In the genomic region with DNA sequence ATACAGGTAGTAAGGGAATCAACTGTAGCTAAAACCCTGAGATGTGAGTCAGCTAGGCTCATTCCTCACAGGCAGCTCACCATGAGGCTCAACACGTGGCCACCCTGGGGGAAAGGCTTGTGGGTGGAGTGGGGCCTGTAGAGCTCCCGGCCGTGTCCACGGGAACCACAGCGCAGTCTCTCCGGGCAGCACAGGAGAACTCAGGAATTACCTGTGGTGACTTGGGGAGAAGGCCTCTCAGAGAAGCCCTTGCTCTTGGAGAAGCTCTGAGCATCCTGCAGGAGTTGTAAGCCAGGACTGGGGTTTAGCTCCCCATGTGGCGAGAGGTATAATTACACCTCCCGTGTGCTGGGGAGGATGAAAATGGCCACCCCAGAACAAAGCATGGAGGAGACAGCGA, we compare ENCODE assay signal across 8 mouse cellular contexts. TPM values are rescaled to one million over a fixed set of nuclear protein-coding genes. Genes with fewer than 3 reads are reported as not detected.
A peak's percentile ranks its signal among the peaks of the same experiment; 100 is the strongest.
DNase-seq lines count a peak whose midpoint lies in the region; ATAC-seq and TF ChIP-seq lines count a peak whose summit lies in the region.

No protein-coding gene starts in this region.

- no peaks in the 10 kb centered on the region for H3K27me3 ChIP-seq in thymus, adult 2 months (ENCODE audit: control insufficient read depth, insufficient read depth, low read length)
- no peaks in the 10 kb centered on the region for H3K27me3 ChIP-seq in embryonic facial prominence, embryonic 11.5 days (ENCODE audit: control insufficient read depth, insufficient read depth, low read length)
- no peaks in the 10 kb centered on the region for H3K27me3 ChIP-seq in heart, postnatal 0 days (ENCODE audit: control insufficient read depth, insufficient read depth, low read length)
- no peaks in the 10 kb centered on the region for H3K27me3 ChIP-seq in midbrain, embryonic 13.5 days

- WGBS in thymus, adult 2 months, result 32% methylated on average over 9 of the region's 9 CpGs
- 22% methylated on average over 9 of the region's 9 CpGs for WGBS in embryonic facial prominence, embryonic 11.5 days
- 13% methylated on average over 9 of the region's 9 CpGs for WGBS in heart, postnatal 0 days
- WGBS in midbrain, embryonic 13.5 days, result 22% methylated on average over 9 of the region's 9 CpGs

- no peak for TF ChIP-seq EP300 in heart, postnatal 0 days (IDR thresholded peaks at IDR 0.05; ENCODE audit: low read depth)

- no peak overlapping the region for H3K4me2 ChIP-seq in embryonic facial prominence, embryonic 11.5 days (ENCODE audit: low read depth, low read length)
- H3K4me2 ChIP-seq in heart, postnatal 0 days (ENCODE audit: low read depth, low read length), result no peak overlapping the region
- no peak overlapping the region for H3K4me2 ChIP-seq in midbrain, embryonic 13.5 days (replicated peaks)

- H3K36me3 ChIP-seq in thymus, adult 2 months (ENCODE audit: control insufficient read depth, insufficient read depth, low read length), result no peaks in the 10 kb centered on the region
- no peaks in the 10 kb centered on the region for H3K36me3 ChIP-seq in embryonic facial prominence, embryonic 11.5 days (replicated peaks; ENCODE audit: control insufficient read depth, insufficient read depth, low read depth, low read length)
- no peaks in the 10 kb centered on the region for H3K36me3 ChIP-seq in heart, postnatal 0 days (replicated peaks; ENCODE audit: control insufficient read depth, insufficient read depth, low read length)
- H3K36me3 ChIP-seq in midbrain, embryonic 13.5 days, result no peaks in the 10 kb centered on the region

- ATAC-seq in embryonic facial prominence, embryonic 11.5 days (replicated peaks; ENCODE audit: insufficient number of reproducible peaks, low FRiP score, low TSS enrichment, low read depth), result no peak
- ATAC-seq in heart, postnatal 0 days (ENCODE audit: insufficient read depth, low read depth), result peak; percentile 37; the same call in 1 of the 2 replicates
- ATAC-seq in midbrain, embryonic 13.5 days, result peak; percentile 51; the same call in 1 of the 2 replicates

- H3K4me1 ChIP-seq in thymus, adult 2 months (replicated peaks; ENCODE audit: control insufficient read depth, insufficient read depth, low read length), result peaks cover 16% of the 10 kb centered on the region
- H3K4me1 ChIP-seq in embryonic facial prominence, embryonic 11.5 days (ENCODE audit: control insufficient read depth, insufficient read depth, low read length), result no peaks in the 10 kb centered on the region
- peaks cover 10% of the 10 kb centered on the region; the same call in 1 of the 2 replicates for H3K4me1 ChIP-seq in heart, postnatal 0 days (ENCODE audit: control insufficient read depth, insufficient read depth)
- H3K4me1 ChIP-seq in midbrain, embryonic 13.5 days (replicated peaks), result no peaks in the 10 kb centered on the region; the same call in 1 of the 2 replicates

- no peaks in the 10 kb centered on the region for H3K9me3 ChIP-seq in embryonic facial prominence, embryonic 11.5 days (replicated peaks; ENCODE audit: control insufficient read depth, low read length)
- H3K9me3 ChIP-seq in heart, postnatal 0 days (replicated peaks; ENCODE audit: control insufficient read depth, low read length), result no peaks in the 10 kb centered on the region
- no peaks in the 10 kb centered on the region for H3K9me3 ChIP-seq in midbrain, embryonic 13.5 days

- peak; percentile 60 for DNase-seq in thymus, adult 2 months
- DNase-seq in thymus, adult 18-20 months, result no peak
- peak; percentile 76 for DNase-seq in adrenal gland, postnatal 14 days
- peak; percentile 83 for DNase-seq in embryonic facial prominence, embryonic 11.5 days (ENCODE audit: low spot score)
- peak; percentile 74 for DNase-seq in heart, postnatal 0 days (ENCODE audit: low spot score)
- DNase-seq in left cerebral cortex, postnatal 25 days (ENCODE audit: low spot score in 2 of 2), result peak; percentile 54 to 69
- no peak for DNase-seq in urinary bladder, postnatal 36 days (ENCODE audit: low spot score in 2 of 2)

- H3K9ac ChIP-seq in embryonic facial prominence, embryonic 11.5 days (replicated peaks; ENCODE audit: low read length), result no peak overlapping the region
- H3K9ac ChIP-seq in heart, postnatal 0 days (replicated peaks; ENCODE audit: low read depth, low read length), result no peak overlapping the region
- no peak overlapping the region for H3K9ac ChIP-seq in midbrain, embryonic 13.5 days (replicated peaks)

- intact Hi-C loops in left cerebral cortex, postnatal 25 days (cut with DNase I), result no loop called here

- TF ChIP-seq POLR2A in thymus, adult 2 months (IDR thresholded peaks at IDR 0.05; ENCODE audit: control insufficient read depth, extremely low read depth, insufficient read depth, low read length, poor library complexity), result no peak

- no peak overlapping the region for H3K27ac ChIP-seq in thymus, adult 2 months (ENCODE audit: control insufficient read depth, insufficient read depth, low read length)
- H3K27ac ChIP-seq in embryonic facial prominence, embryonic 11.5 days (replicated peaks; ENCODE audit: low read depth, low read length), result no peak overlapping the region
- H3K27ac ChIP-seq in heart, postnatal 0 days (ENCODE audit: low read depth), result peak overlapping the region; percentile 84
- H3K27ac ChIP-seq in midbrain, embryonic 13.5 days, result no peak overlapping the region

- no peak overlapping the region for H3K4me3 ChIP-seq in thymus, adult 2 months (ENCODE audit: control insufficient read depth, insufficient read depth, low read length)
- H3K4me3 ChIP-seq in embryonic facial prominence, embryonic 11.5 days (ENCODE audit: low read depth, low read length), result no peak overlapping the region
- no peak overlapping the region for H3K4me3 ChIP-seq in heart, postnatal 0 days (ENCODE audit: low read depth, low read length)
- no peak overlapping the region for H3K4me3 ChIP-seq in midbrain, embryonic 13.5 days (replicated peaks)

- peak; percentile 74; the same call in 1 of the 2 replicates for TF ChIP-seq CTCF in thymus, adult 2 months (IDR thresholded peaks at IDR 0.05; ENCODE audit: borderline replicate concordance, control insufficient read depth, extremely low read depth, insufficient read depth, low read length, poor library complexity)
- TF ChIP-seq CTCF in heart, postnatal 0 days (IDR thresholded peaks at IDR 0.05; ENCODE audit: low read depth), result peak; percentile 84

RNA-seq across cellular contexts. Expression of gene Gadd45b, which starts 25.7 kb away (rescaled TPM):
- polyA plus RNA-seq in thymus, adult 2 months (2012; rRNA removed), result 36.2 and 53.2 TPM in 2 replicates
- total RNA-seq in adrenal gland, postnatal 14 days (2021), result 29.8 and 91.3 TPM in 2 replicates
- polyA plus RNA-seq in embryonic facial prominence, embryonic 11.5 days (2014; fragmentation: Nextera tagmentation; extraction: Ambion mirVana), result 9.9 and 11.6 TPM in 2 replicates
- total RNA-seq in heart, postnatal 0 days (2014; rRNA removed; ENCODE audit: low replicate concordance), result 18.9 and 26.8 TPM in 2 replicates
- 22.3 and 28.0 TPM in 2 replicates for polyA plus RNA-seq in heart, postnatal 0 days (2015; fragmentation: Nextera tagmentation; extraction: Ambion mirVana)
- total RNA-seq in left cerebral cortex, postnatal 25 days (2021), result 10 to 100 TPM; 16.4 to 19.0 TPM
- 4.0 and 4.9 TPM in 2 replicates for polyA plus RNA-seq in midbrain, embryonic 13.5 days (2015; fragmentation: Nextera tagmentation; extraction: Ambion mirVana)

RNA-seq across cellular contexts. Expression of gene Lmnb2, which starts 37.5 kb away (rescaled TPM):
- polyA plus RNA-seq in thymus, adult 2 months (2012; rRNA removed), result 44.2 and 52.7 TPM in 2 replicates
- total RNA-seq in adrenal gland, postnatal 14 days (2021), result 14.9 and 15.8 TPM in 2 replicates
- polyA plus RNA-seq in embryonic facial prominence, embryonic 11.5 days (2014; fragmentation: Nextera tagmentation; extraction: Ambion mirVana), result 18.4 and 19.4 TPM in 2 replicates
- total RNA-seq in heart, postnatal 0 days (2014; rRNA removed; ENCODE audit: low replicate concordance), result 13.9 and 18.9 TPM in 2 replicates
- polyA plus RNA-seq in heart, postnatal 0 days (2015; fragmentation: Nextera tagmentation; extraction: Ambion mirVana), result 9.1 and 9.7 TPM in 2 replicates
- 10 to 100 TPM; 15.1 to 18.9 TPM for total RNA-seq in left cerebral cortex, postnatal 25 days (2021)
- 46.9 and 48.2 TPM in 2 replicates for polyA plus RNA-seq in midbrain, embryonic 13.5 days (2015; fragmentation: Nextera tagmentation; extraction: Ambion mirVana)

RNA-seq across cellular contexts. Expression of gene Timm13, which starts 54.8 kb away (rescaled TPM):
- polyA plus RNA-seq in thymus, adult 2 months (2012; rRNA removed), result 227 and 310 TPM in 2 replicates
- total RNA-seq in adrenal gland, postnatal 14 days (2021), result 252 and 257 TPM in 2 replicates
- 266 and 347 TPM in 2 replicates for polyA plus RNA-seq in embryonic facial prominence, embryonic 11.5 days (2014; fragmentation: Nextera tagmentation; extraction: Ambion mirVana)
- total RNA-seq in heart, postnatal 0 days (2014; rRNA removed; ENCODE audit: low replicate concordance), result 163 and 256 TPM in 2 replicates
- 355 and 386 TPM in 2 replicates for polyA plus RNA-seq in heart, postnatal 0 days (2015; fragmentation: Nextera tagmentation; extraction: Ambion mirVana)
- 100 to 1,000 TPM; 139 TPM for total RNA-seq in left cerebral cortex, postnatal 25 days (2021)
- polyA plus RNA-seq in midbrain, embryonic 13.5 days (2015; fragmentation: Nextera tagmentation; extraction: Ambion mirVana), result 331 TPM in 2 replicates

RNA-seq across cellular contexts. Expression of gene Gng7, which starts 59.2 kb away (rescaled TPM):
- polyA plus RNA-seq in thymus, adult 2 months (2012; rRNA removed), result 0.63 and 0.80 TPM in 2 replicates
- 5.9 and 6.2 TPM in 2 replicates for total RNA-seq in adrenal gland, postnatal 14 days (2021)
- polyA plus RNA-seq in embryonic facial prominence, embryonic 11.5 days (2014; fragmentation: Nextera tagmentation; extraction: Ambion mirVana), result 4.8 and 5.4 TPM in 2 replicates
- total RNA-seq in heart, postnatal 0 days (2014; rRNA removed; ENCODE audit: low replicate concordance), result 0.11 and 0.93 TPM in 2 replicates
- polyA plus RNA-seq in heart, postnatal 0 days (2015; fragmentation: Nextera tagmentation; extraction: Ambion mirVana), result 0.64 and 0.85 TPM in 2 replicates
- total RNA-seq in left cerebral cortex, postnatal 25 days (2021), result 100 to 1,000 TPM in 1 of 2 experiments, 10 to 100 TPM in 1; 83.8 to 196 TPM
- polyA plus RNA-seq in midbrain, embryonic 13.5 days (2015; fragmentation: Nextera tagmentation; extraction: Ambion mirVana), result 10.4 and 10.9 TPM in 2 replicates

Comparison
In these comparisons a context has a peak if more than half of its experiments do, and no peak if none do; other contexts are left out.
1. DNase-seq: peak in thymus, adult 2 months (single experiment), adrenal gland, postnatal 14 days (single experiment), embryonic facial prominence, embryonic 11.5 days (single experiment), heart, postnatal 0 days (single experiment) and left cerebral cortex, postnatal 25 days (2 of 2); none in thymus, adult 18-20 months (0 of 2) and urinary bladder, postnatal 36 days (0 of 2).